8 mouse cellular contexts compared by ENCODE assay signal in the genomic region with DNA sequence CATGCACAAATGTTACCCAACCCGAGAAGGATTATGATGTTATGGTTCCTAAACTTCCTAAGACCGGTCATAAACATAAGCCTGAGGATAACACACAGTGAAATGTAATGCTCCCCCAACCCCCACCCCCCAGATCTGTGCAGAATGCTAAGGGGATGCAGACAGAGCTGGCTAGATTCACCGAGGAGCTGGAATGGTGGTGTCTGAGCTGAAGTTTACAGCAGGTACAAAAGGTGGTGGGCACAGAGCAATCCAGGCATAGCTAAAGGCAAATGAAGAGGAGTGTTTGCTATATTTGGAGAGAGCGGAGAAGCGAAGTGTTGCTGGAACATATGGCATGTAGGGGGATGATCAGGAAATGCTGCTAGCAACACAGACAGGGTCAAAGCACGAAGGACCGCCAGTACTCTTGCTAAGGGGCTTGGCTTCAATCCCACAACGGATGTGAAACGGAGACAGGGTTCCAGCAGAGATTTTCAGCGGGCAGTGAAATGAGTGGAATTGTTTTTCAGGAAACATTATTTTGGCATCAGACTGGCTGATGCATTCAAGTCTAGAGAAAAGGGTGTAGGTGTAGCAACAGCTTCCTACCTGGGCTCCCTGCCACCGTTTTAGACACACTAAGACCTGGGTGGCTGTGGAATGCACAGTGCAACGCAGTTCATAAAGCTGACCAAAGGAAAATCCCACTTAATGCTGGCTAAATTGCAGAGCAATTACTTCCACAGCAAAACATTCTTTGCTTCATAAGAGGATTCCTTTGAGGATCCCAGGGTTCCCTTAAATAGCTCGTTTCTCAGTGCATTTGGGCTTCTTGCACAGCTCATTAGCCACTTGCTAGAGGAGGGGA.
DNase-seq lines count a peak whose midpoint lies in the region; ATAC-seq and TF ChIP-seq lines count a peak whose summit lies in the region.

No protein-coding gene starts in this region.

- H3K27me3 ChIP-seq in forebrain, postnatal 0 days (ENCODE audit: insufficient read depth, low read length), result no peaks in the 10 kb centered on the region

- ATAC-seq in forebrain, postnatal 0 days, result peak; percentile 42; the same call in 1 of the 2 replicates
- no peak for ATAC-seq in megakaryocyte-erythroid progenitor cell, adult 5-6 weeks (replicated peaks; ENCODE audit: low FRiP score, low TSS enrichment, poor library complexity, severe bottlenecking)

- no peak overlapping the region for H3K4me2 ChIP-seq in forebrain, postnatal 0 days (ENCODE audit: low read depth)

- no peaks in the 10 kb centered on the region for H3K36me3 ChIP-seq in forebrain, postnatal 0 days (ENCODE audit: insufficient read depth)

- 0 out of 2 replicates have a peak overlapping the region, but pooled peaks have one; percentile 24 for H3K27ac ChIP-seq in forebrain, postnatal 0 days (ENCODE audit: low read depth, low read length)

- DNase-seq in heart, postnatal 14 days, result peak; percentile 1
- DNase-seq in heart, postnatal 25 days (ENCODE audit: low spot score), result no peak
- peak; percentile 50 for DNase-seq in cerebellum, adult 11 months
- peak; percentile 39 for DNase-seq in forebrain, postnatal 0 days
- DNase-seq in left cerebral cortex, adult 11 months (ENCODE audit: low spot score), result peak; percentile 41
- DNase-seq in right cerebral cortex, postnatal 36 days (ENCODE audit: low spot score in 2 of 2), result peak; percentile 34 to 61
- no peak for DNase-seq in ovary, adult 18-20 months (ENCODE audit: low spot score)

- H3K4me3 ChIP-seq in forebrain, postnatal 0 days (ENCODE audit: low read depth, low read length), result no peak overlapping the region

- no peak overlapping the region for H3K9ac ChIP-seq in forebrain, postnatal 0 days

- TF ChIP-seq CTCF in forebrain, postnatal 0 days (IDR thresholded peaks at IDR 0.05; ENCODE audit: low read depth), result no peak

- H3K9me3 ChIP-seq in forebrain, postnatal 0 days (ENCODE audit: low read length), result no peaks in the 10 kb centered on the region

- 20% methylated on average over 13 of the region's 13 CpGs for WGBS in forebrain, postnatal 0 days

- intact Hi-C loops in heart, postnatal 14 days (cut with DNase I), result no loop called here
- intact Hi-C loops in heart, postnatal 25 days (cut with DNase I), result no loop called here

- H3K4me1 ChIP-seq in forebrain, postnatal 0 days (ENCODE audit: insufficient read depth), result no peaks in the 10 kb centered on the region

Comparison
In these comparisons a context has a peak if more than half of its experiments do, and no peak if none do; other contexts are left out.
1. DNase-seq: peak in heart, postnatal 14 days (2 of 2), cerebellum, adult 11 months (single experiment), forebrain, postnatal 0 days (single experiment), left cerebral cortex, adult 11 months (single experiment) and right cerebral cortex, postnatal 36 days (2 of 2); none in heart, postnatal 25 days (single experiment) and ovary, adult 18-20 months (single experiment).